Mouse (Mus musculus): ENCODE results near the gene Ranbp9.

The Ranbp9 gene

GRCm38 (mm10) chr13:43447721-43448120, 33.4 kb downstream of the Ranbp9 start:
- DNase-seq: no peak

GRCm38 (mm10) chr13:43445754-43446153, 35.3 kb downstream of the Ranbp9 start:
- DNase-seq: no peak

GRCm38 (mm10) chr13:43444717-43445116, 36.4 kb downstream of the Ranbp9 start:
- DNase-seq: no peak

- no peak for DNase-seq
These were observed 37.4 kb downstream of the Ranbp9 start for GRCm38 (mm10) chr13:43443706-43444105.

- no peak for DNase-seq
These were observed 38.5 kb downstream of the Ranbp9 start for GRCm38 (mm10) chr13:43442551-43442950.

- DNase-seq: no peak
These were observed 40.7 kb downstream of the Ranbp9 start for GRCm38 (mm10) chr13:43440376-43440775.

- no peak for DNase-seq
These were observed 47.7 kb downstream of the Ranbp9 start for GRCm38 (mm10) chr13:43433395-43433794.

GRCm38 (mm10) chr13:43428436-43428835, 52.6 kb downstream of the Ranbp9 start:
- DNase-seq: no peak

- no peak for DNase-seq
These were observed 65.8 kb downstream of the Ranbp9 start for GRCm38 (mm10) chr13:43415249-43415648.

- no peak for DNase-seq
These were observed 67.5 kb downstream of the Ranbp9 start for GRCm38 (mm10) chr13:43413611-43414010.

GRCm38 (mm10) chr13:43412311-43412710, 68.8 kb downstream of the Ranbp9 start:
- DNase-seq: no peak

- DNase-seq: no peak
These were observed 81.5 kb downstream of the Ranbp9 start for GRCm38 (mm10) chr13:43399576-43399975.

- peak; percentile 93 for DNase-seq
These were observed 82.6 kb downstream of the Ranbp9 start, which contains the start of gene Nol7 for GRCm38 (mm10) chr13:43398297-43399080. Nol7 (plus strand) TSS chr13:43398390.

- DNase-seq: peak; percentile 28
These were observed 83.3 kb downstream of the Ranbp9 start for GRCm38 (mm10) chr13:43397700-43398296.

- no peak for DNase-seq
These were observed 95.8 kb downstream of the Ranbp9 start for GRCm38 (mm10) chr13:43385321-43385720.

GRCm38 (mm10) chr13:43379989-43380388, 101.1 kb downstream of the Ranbp9 start:
- no peak for DNase-seq

- DNase-seq: no peak
These were observed 106.1 kb downstream of the Ranbp9 start for GRCm38 (mm10) chr13:43374918-43375432.

GRCm38 (mm10) chr13:43374205-43374604, 106.9 kb downstream of the Ranbp9 start:
- DNase-seq: no peak

GRCm38 (mm10) chr13:43372892-43373291, 108.2 kb downstream of the Ranbp9 start:
- DNase-seq: no peak

- DNase-seq: no peak
These were observed 111.0 kb downstream of the Ranbp9 start for GRCm38 (mm10) chr13:43370063-43370462.

- peak; percentile 24 for DNase-seq
These were observed 115.3 kb downstream of the Ranbp9 start for GRCm38 (mm10) chr13:43365825-43366184.

- DNase-seq: peak; percentile 90
These were observed 115.9 kb downstream of the Ranbp9 start, which contains the start of gene Sirt5 for GRCm38 (mm10) chr13:43364985-43365824. Sirt5 (plus strand) TSS chr13:43365496.

- no peak for DNase-seq
These were observed 118.7 kb downstream of the Ranbp9 start for GRCm38 (mm10) chr13:43362353-43362752.

All from cerebellum, adult 11-12 months (tissue).